Mouse (Mus musculus) stomach, postnatal 0 days (tissue): Measurements from ENCODE around the gene Ssbp3. TPM values are rescaled to one million over a fixed set of nuclear protein-coding genes. Genes with fewer than 3 reads are reported as not detected.
A peak's percentile ranks its signal among the peaks of the same experiment; 100 is the strongest.

Experiments used
- ATAC-seq: fragments of 200-750 bp; cut with Nextera tagmentation; 2 replicates; pipeline ENCODE4 v1.8.0; 2017; ENCODE audit not compliant: low FRiP score, low TSS enrichment
- DNase-seq: peaks from one replicate; pipeline ENCODE4 v3.0.0-alpha.2; 2016; ENCODE audit warnings: low spot score
- H3K27ac ChIP-seq: fragments of 300-500 bp; sonication (generic); replicated peaks from 2 replicates; pipeline ENCODE4 v1.5.1; 2014; ENCODE audit warnings: mild to moderate bottlenecking, control low read depth
- H3K27me3 ChIP-seq: fragments of 300-500 bp; sonication (generic); 2 replicates; pipeline ENCODE4 v1.6.1; 2014; ENCODE audit warnings: low read length; ENCODE audit not compliant: control insufficient read depth, insufficient read depth
- H3K36me3 ChIP-seq: fragments of 300-500 bp; sonication (generic); 2 replicates; pipeline ENCODE4 v1.6.1; 2014; ENCODE audit warnings: low read length, mixed read lengths; ENCODE audit not compliant: control insufficient read depth, insufficient read depth
- H3K4me1 ChIP-seq: fragments of 300-500 bp; sonication (generic); replicated peaks from 2 replicates; pipeline ENCODE4 v1.6.1; 2014; ENCODE audit warnings: antibody characterized with exemption; ENCODE audit not compliant: control insufficient read depth, insufficient read depth
- H3K4me2 ChIP-seq: fragments of 300-500 bp; sonication (generic); replicated peaks from 2 replicates; pipeline ENCODE4 v1.6.1; 2014; ENCODE audit warnings: low read depth, mild to moderate bottlenecking, control low read depth, moderate library complexity
- H3K4me3 ChIP-seq: fragments of 300-500 bp; sonication (generic); 2 replicates; pipeline ENCODE4 v1.5.1; 2014; ENCODE audit warnings: low read depth, low read length, control low read depth
- H3K9ac ChIP-seq: fragments of 300-500 bp; sonication (generic); 2 replicates; pipeline ENCODE4 v1.6.1; 2014; ENCODE audit warnings: mild to moderate bottlenecking, low read length, control low read depth, mixed read lengths
- H3K9me3 ChIP-seq: fragments of 300-500 bp; sonication (generic); 2 replicates; pipeline ENCODE4 v1.6.1; 2016; ENCODE audit warnings: low read length; ENCODE audit not compliant: control insufficient read depth
- CTCF ChIP-seq: IDR thresholded peaks from 2 replicates; pipeline ENCODE4 v1.5.1; 2016; ENCODE audit warnings: antibody characterized with exemption, low read depth, mild to moderate bottlenecking, moderate library complexity
- EP300 ChIP-seq: optimal IDR thresholded peaks from 2 replicates; pipeline ENCODE3; 2016; ENCODE audit warnings: antibody characterized with exemption
- WGBS: fragments of 180-500 bp; shearing (Covaris S2); extraction: QIAGEN DNeasy Blood & Tissue Kit; methylation state at CpG from one replicate; pipeline ENCODE4 v1.1.7; 2014; 5-methylcytosine and 5-hydroxymethylcytosine counted together
- polyA plus RNA-seq: library from polyadenylated mRNA; unstranded; fragments of >200 nt; fragmentation: Nextera tagmentation; extraction: Ambion mirVana; gene quantifications from 2 replicates; pipeline ENCODE4 v1.2.1, GENCODE M21; 2015

The Ssbp3 gene
- polyA plus RNA-seq, 1 experiment from 2014 or later: 39.3 TPM

GRCm38 (mm10) chr4:107051889-107052288 lies 141.4 kb downstream of the Ssbp3 start:
- H3K9ac ChIP-seq: no peak overlapping the region
- H3K27ac ChIP-seq: no peak overlapping the region
- ATAC-seq (no peak), DNase-seq (no peak)
- H3K27me3 ChIP-seq: no peaks in the 10 kb centered on the region
- TF ChIP-seq CTCF (no peak), EP300 (no peak)
- no peaks in the 10 kb centered on the region for H3K9me3 ChIP-seq
- H3K4me3 ChIP-seq: no peak overlapping the region
- peaks cover 21% of the 10 kb centered on the region for H3K36me3 ChIP-seq
- WGBS: 72% methylated on average over 4 of the region's 4 CpGs
- no peaks in the 10 kb centered on the region for H3K4me1 ChIP-seq
- H3K4me2 ChIP-seq: no peak overlapping the region

GRCm38 (mm10) chr4:107052962-107053553 lies 142.6 kb downstream of the Ssbp3 start:
- 50% methylated on average over 5 of the region's 5 CpGs for WGBS

GRCm38 (mm10) chr4:107056088-107056487 lies 145.6 kb downstream of the Ssbp3 start:
- H3K9me3 ChIP-seq: no peaks in the 10 kb centered on the region
- WGBS: 73% methylated on average over 3 of the region's 3 CpGs
- H3K4me2 ChIP-seq: no peak overlapping the region
- peaks cover 26% of the 10 kb centered on the region for H3K36me3 ChIP-seq
- DNase-seq (no peak), ATAC-seq (no peak)
- H3K27ac ChIP-seq: no peak overlapping the region
- no peaks in the 10 kb centered on the region for H3K27me3 ChIP-seq
- no peak overlapping the region for H3K9ac ChIP-seq
- no peaks in the 10 kb centered on the region for H3K4me1 ChIP-seq
- no peak overlapping the region for H3K4me3 ChIP-seq
- TF ChIP-seq CTCF: no peak
- TF ChIP-seq EP300: no peak

More at GRCm38 (mm10) chr4:107052962-107053553, 142.6 kb downstream of the Ssbp3 start:
- Histone ChIP-seq H3K4me1 (no peaks in the 10 kb centered on the region), H3K4me3 (no peak overlapping the region), H3K27ac (no peak overlapping the region), H3K4me2 (no peak overlapping the region), H3K9me3 (no peaks in the 10 kb centered on the region), H3K9ac (no peak overlapping the region), H3K36me3 (peaks cover 18% of the 10 kb centered on the region), H3K27me3 (no peaks in the 10 kb centered on the region)
- ATAC-seq: no peak
- no peak for TF ChIP-seq EP300
- TF ChIP-seq CTCF: peak; percentile 23; the same call in 1 of the 2 replicates
- DNase-seq: no peak

DNA sequence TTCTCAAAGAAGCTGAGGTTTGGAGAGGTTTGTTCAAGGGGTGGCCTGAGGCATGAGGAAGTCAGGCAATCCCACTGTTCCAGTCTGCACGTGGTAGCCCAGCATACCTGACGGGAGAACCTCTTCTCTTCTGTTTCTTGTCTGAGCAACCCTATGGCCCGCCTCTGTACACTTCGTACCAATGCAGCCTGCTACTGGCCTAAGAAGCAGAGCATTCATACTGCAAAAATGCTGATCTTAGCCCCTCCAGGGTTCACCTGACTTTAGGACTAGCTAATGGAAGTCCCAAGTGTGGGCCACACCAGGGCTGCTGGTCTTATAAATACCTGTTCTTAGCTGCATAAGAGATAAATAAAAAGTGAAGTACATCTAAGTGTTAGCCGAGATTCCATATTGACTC lies 147.8 kb downstream of the Ssbp3 start:
- WGBS: 88% methylated on average over 5 of the region's 5 CpGs
- H3K9me3 ChIP-seq: no peaks in the 10 kb centered on the region
- no peak overlapping the region for H3K9ac ChIP-seq
- ATAC-seq (no peak), DNase-seq (no peak)
- H3K4me1 ChIP-seq: no peaks in the 10 kb centered on the region
- no peak overlapping the region for H3K27ac ChIP-seq
- no peak overlapping the region for H3K4me2 ChIP-seq
- no peak for TF ChIP-seq EP300
- no peak for TF ChIP-seq CTCF
- no peaks in the 10 kb centered on the region for H3K27me3 ChIP-seq
- no peak overlapping the region for H3K4me3 ChIP-seq
- H3K36me3 ChIP-seq: peaks cover 26% of the 10 kb centered on the region

- DNase-seq (no peak), ATAC-seq (no peak)
- Histone ChIP-seq H3K4me1 (no peaks in the 10 kb centered on the region), H3K4me3 (no peak overlapping the region), H3K9ac (no peak overlapping the region), H3K36me3 (peaks cover 26% of the 10 kb centered on the region), H3K9me3 (no peaks in the 10 kb centered on the region), H3K4me2 (no peak overlapping the region), H3K27me3 (no peaks in the 10 kb centered on the region), H3K27ac (no peak overlapping the region)
- 84% methylated on average over 6 of the region's 6 CpGs for whole genome bisulfite sequencing
- no peak for TF ChIP-seq CTCF
- TF ChIP-seq EP300: no peak
Observed at GRCm38 (mm10) chr4:107058781-107059180, 148.3 kb downstream of the Ssbp3 start.

DNA sequence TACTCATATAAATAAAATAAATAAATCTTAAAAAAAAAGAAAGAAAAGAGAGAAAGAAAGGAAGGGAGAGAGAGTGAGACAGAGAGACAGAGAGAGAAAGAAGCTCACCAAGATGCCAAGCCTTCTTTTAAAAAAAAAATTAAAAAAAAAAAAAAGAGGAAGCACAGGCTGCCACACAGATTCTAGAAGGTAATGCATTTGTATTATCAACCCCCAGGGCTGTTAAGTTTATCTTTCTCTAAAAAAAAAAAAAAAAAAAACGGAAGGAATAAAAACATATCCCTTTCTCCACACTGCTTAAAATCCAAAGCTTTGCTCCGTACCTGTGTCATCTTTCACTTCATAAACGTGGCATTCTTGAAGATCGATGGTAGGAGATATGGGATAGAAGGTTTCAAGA lies 151.1 kb downstream of the Ssbp3 start:
- Histone ChIP-seq H3K4me3 (no peak overlapping the region), H3K4me2 (no peak overlapping the region), H3K9ac (no peak overlapping the region), H3K27ac (no peak overlapping the region), H3K27me3 (no peaks in the 10 kb centered on the region), H3K9me3 (no peaks in the 10 kb centered on the region), H3K36me3 (peaks cover 28% of the 10 kb centered on the region), H3K4me1 (no peaks in the 10 kb centered on the region; the same call in 1 of the 2 replicates)
- 93% methylated on average over 4 of the region's 4 CpGs for WGBS
- ATAC-seq (no peak), DNase-seq (no peak)
- TF ChIP-seq CTCF: no peak
- TF ChIP-seq EP300: no peak
